Mouse (Mus musculus): ENCODE data around the gene Gm49673. TPM values are rescaled to one million over a fixed set of nuclear protein-coding genes. Genes with fewer than 3 reads are reported as not detected.

Gm49673 gene
- not detected for polyA plus RNA-seq (2014; fragmentation: Illumina TruSeq; extraction: RNeasy Lipid Tissue Mini Kit (QIAGEN cat#74804); ENCODE audit: low read depth, low replicate concordance)

DNA sequence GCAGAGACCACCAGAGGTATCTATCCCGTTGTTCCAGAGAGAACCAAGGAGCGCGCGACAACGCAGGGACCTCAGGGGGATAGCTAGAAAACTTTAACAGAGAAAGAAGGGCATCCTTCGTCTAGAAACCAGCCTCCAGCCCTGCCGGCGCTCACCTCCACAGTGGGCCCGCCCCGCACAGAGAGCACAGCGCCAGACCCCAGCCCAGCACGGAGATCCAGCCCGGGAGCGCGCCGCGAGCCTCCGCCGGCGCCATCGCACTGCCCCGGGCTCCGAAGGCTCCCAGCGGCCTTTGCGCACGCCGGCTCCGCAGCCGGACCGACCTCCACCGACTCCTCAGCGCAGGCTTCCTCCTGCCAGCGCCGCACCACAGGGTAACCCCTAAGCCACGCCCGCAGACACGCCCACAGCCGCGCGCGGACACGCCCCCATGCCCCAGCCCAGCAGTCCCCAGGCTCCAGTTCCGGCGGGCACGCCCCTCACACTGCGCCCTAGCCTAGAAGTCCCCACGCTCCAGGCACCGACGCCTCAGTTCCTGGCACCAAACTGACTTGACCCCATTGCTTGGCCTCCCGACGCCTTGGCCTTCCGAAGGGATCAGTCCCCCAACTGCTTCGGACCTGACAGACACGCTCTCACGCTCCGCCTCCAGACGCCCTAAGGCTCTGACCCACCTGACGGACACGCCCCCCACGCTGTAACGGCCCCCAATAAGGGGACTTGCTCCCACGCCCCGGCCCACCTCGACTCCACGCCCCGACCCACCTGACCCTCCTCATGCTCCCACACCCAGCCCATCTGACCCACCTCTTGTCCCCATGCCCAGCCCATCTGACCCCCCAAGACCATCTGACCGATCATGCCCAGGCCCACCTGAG, at the start of gene Gm49673, which contains the start of gene Rnaset2a:
Gm49673 (minus strand) TSS at position 350 of the 878 bp plus-strand sequence.
Rnaset2a (minus strand) TSS at position 659 of the 878 bp plus-strand sequence.

DNA sequence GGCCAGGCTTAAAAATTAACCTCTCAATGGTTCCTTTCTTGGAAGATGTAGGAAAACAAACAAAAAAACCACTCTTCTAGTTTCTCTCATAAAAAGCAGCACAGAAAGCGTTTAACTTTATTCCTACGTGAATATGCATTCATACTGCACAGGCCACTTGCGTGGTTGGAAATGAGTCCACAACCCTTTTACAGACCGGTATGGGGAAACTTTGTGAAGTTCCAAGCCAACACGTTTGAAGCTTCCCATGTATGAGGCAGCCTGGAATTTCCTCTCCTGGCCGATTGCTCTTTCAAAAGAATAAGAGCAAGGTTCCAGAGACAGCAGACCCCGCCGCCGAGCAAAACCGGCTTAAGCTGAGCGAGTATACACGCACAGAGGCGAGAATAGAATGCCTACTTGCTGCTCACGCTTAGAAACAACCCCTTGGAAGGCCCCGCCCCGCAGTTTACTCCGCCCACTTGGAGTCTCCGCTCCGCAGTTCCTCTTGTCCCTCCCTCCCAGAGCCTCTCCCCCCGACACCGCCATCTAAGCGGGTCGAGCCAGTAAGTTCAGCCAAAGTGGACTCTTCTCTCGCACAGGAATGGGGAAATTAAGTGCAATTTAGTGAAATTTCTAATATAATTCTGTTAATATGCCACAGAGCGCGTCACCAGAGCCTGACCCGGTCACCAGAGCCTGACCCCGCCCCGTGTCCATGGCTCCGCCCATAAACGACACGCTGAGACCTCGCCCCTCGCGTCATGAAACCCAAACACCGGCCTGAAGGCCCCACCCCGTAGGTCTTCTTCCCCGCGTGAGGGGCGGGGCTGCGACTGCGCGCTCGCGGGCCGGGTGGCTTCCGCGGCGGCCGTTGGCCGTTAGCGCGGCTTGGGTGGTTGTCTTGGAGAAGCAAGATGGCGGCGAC, 17.4 kb upstream of the Gm49673 start, which contains the start of gene Fgfr1op:
Fgfr1op (plus strand) TSS at position 801 of the 907 bp plus-strand sequence.

Other genes starting within 250 kb of the Gm49673 start
- gene Tagap, start 221.8 kb downstream of the Gm49673 start, polyA plus RNA-seq (2014; fragmentation: Illumina TruSeq; extraction: RNeasy Lipid Tissue Mini Kit (QIAGEN cat#74804); ENCODE audit: low read depth, low replicate concordance): not detected
- gene Rsph3a, start 202.2 kb downstream of the Gm49673 start, polyA plus RNA-seq (2014; fragmentation: Illumina TruSeq; extraction: RNeasy Lipid Tissue Mini Kit (QIAGEN cat#74804); ENCODE audit: low read depth, low replicate concordance): 15.4 TPM
- 11.4 TPM for gene Rnaset2a, start 309 bp upstream of the Gm49673 start, polyA plus RNA-seq (2014; fragmentation: Illumina TruSeq; extraction: RNeasy Lipid Tissue Mini Kit (QIAGEN cat#74804); ENCODE audit: low read depth, low replicate concordance)
- gene Fgfr1op, start 17.7 kb upstream of the Gm49673 start, polyA plus RNA-seq (2014; fragmentation: Illumina TruSeq; extraction: RNeasy Lipid Tissue Mini Kit (QIAGEN cat#74804); ENCODE audit: low read depth, low replicate concordance): 19.2 TPM
- not detected for gene Ccr6, start 88.3 kb upstream of the Gm49673 start, polyA plus RNA-seq (2014; fragmentation: Illumina TruSeq; extraction: RNeasy Lipid Tissue Mini Kit (QIAGEN cat#74804); ENCODE audit: low read depth, low replicate concordance)
- gene Mpc1, start 135.1 kb upstream of the Gm49673 start, polyA plus RNA-seq (2014; fragmentation: Illumina TruSeq; extraction: RNeasy Lipid Tissue Mini Kit (QIAGEN cat#74804); ENCODE audit: low read depth, low replicate concordance): 931 TPM
- gene Sft2d1, start 163.3 kb upstream of the Gm49673 start, polyA plus RNA-seq (2014; fragmentation: Illumina TruSeq; extraction: RNeasy Lipid Tissue Mini Kit (QIAGEN cat#74804); ENCODE audit: low read depth, low replicate concordance): 82.6 TPM
- gene Prr18, start 189.7 kb upstream of the Gm49673 start, polyA plus RNA-seq (2014; fragmentation: Illumina TruSeq; extraction: RNeasy Lipid Tissue Mini Kit (QIAGEN cat#74804); ENCODE audit: low read depth, low replicate concordance): not detected
- not detected for gene T2, start 208.2 kb upstream of the Gm49673 start, polyA plus RNA-seq (2014; fragmentation: Illumina TruSeq; extraction: RNeasy Lipid Tissue Mini Kit (QIAGEN cat#74804); ENCODE audit: low read depth, low replicate concordance)